Mouse (Mus musculus): Measurements from ENCODE around the gene Ddah1. TPM values are rescaled to one million over a fixed set of nuclear protein-coding genes. Genes with fewer than 3 reads are reported as not detected.
"Not testable (repeated sequence)": the region's sequence is repeated elsewhere in the genome, so short reads cannot be mapped to it uniquely, and the experiment has no call there.

Ddah1 gene
- polyA plus RNA-seq, 1 experiment from 2014 or later, result 73.5 TPM

- ATAC-seq (ENCODE audit: low FRiP score, low TSS enrichment), result no peak
- 84% methylated on average over 9 of the region's 9 CpGs for WGBS
- H3K36me3 ChIP-seq (ENCODE audit: insufficient read depth, low read length), result 0 out of 2 replicates have a peak, but pooled peaks cover 2% of the 10 kb centered on the region
- no peak overlapping the region for H3K4me3 ChIP-seq (ENCODE audit: low read length)
- no peak overlapping the region for H3K27ac ChIP-seq (ENCODE audit: low read length)
- H3K4me2 ChIP-seq (replicated peaks; ENCODE audit: low read depth, low read length), result no peak overlapping the region
- H3K9ac ChIP-seq (replicated peaks; ENCODE audit: low read length), result no peak overlapping the region
- no peaks in the 10 kb centered on the region for H3K4me1 ChIP-seq (ENCODE audit: insufficient read depth, low read length)
- no peaks in the 10 kb centered on the region for H3K27me3 ChIP-seq (ENCODE audit: insufficient read depth, low read length)
- no peaks in the 10 kb centered on the region for H3K9me3 ChIP-seq (ENCODE audit: low read length)
Measured at GRCm38 (mm10) chr3:145872680-145873079, 114.2 kb downstream of the Ddah1 start.

- H3K27me3 ChIP-seq (ENCODE audit: insufficient read depth, low read length), result no peaks in the 10 kb centered on the region
- no peaks in the 10 kb centered on the region for H3K4me1 ChIP-seq (ENCODE audit: insufficient read depth, low read length)
- 0 out of 2 replicates have a peak, but pooled peaks cover 2% of the 10 kb centered on the region for H3K36me3 ChIP-seq (ENCODE audit: insufficient read depth, low read length)
- no peak overlapping the region for H3K9ac ChIP-seq (replicated peaks; ENCODE audit: low read length)
- 89% methylated on average over 1 of the region's 1 CpGs for WGBS
- no peak for ATAC-seq (ENCODE audit: low FRiP score, low TSS enrichment)
- H3K27ac ChIP-seq (ENCODE audit: low read length), result no peak overlapping the region
- H3K4me3 ChIP-seq (ENCODE audit: low read length), result no peak overlapping the region
- no peaks in the 10 kb centered on the region for H3K9me3 ChIP-seq (ENCODE audit: low read length)
- H3K4me2 ChIP-seq (replicated peaks; ENCODE audit: low read depth, low read length), result no peak overlapping the region
Measured at GRCm38 (mm10) chr3:145873271-145873670, 114.8 kb downstream of the Ddah1 start.

- WGBS, result 84% methylated on average over 4 of the region's 4 CpGs
- no peak overlapping the region for H3K4me3 ChIP-seq (ENCODE audit: low read length)
- H3K9ac ChIP-seq (replicated peaks; ENCODE audit: low read length), result no peak overlapping the region
- no peaks in the 10 kb centered on the region for H3K4me1 ChIP-seq (ENCODE audit: insufficient read depth, low read length)
- no peak overlapping the region for H3K4me2 ChIP-seq (replicated peaks; ENCODE audit: low read depth, low read length)
- no peaks in the 10 kb centered on the region for H3K9me3 ChIP-seq (ENCODE audit: low read length)
- no peak overlapping the region for H3K27ac ChIP-seq (ENCODE audit: low read length)
- ATAC-seq (ENCODE audit: low FRiP score, low TSS enrichment), result no peak
- H3K36me3 ChIP-seq (ENCODE audit: insufficient read depth, low read length), result 0 out of 2 replicates have a peak, but pooled peaks cover 2% of the 10 kb centered on the region
- no peaks in the 10 kb centered on the region for H3K27me3 ChIP-seq (ENCODE audit: insufficient read depth, low read length)
Measured at GRCm38 (mm10) chr3:145874126-145874525, 115.7 kb downstream of the Ddah1 start.

- no peak overlapping the region for H3K27ac ChIP-seq (ENCODE audit: low read length)
- no peak overlapping the region for H3K4me2 ChIP-seq (replicated peaks; ENCODE audit: low read depth, low read length)
- ATAC-seq (ENCODE audit: low FRiP score, low TSS enrichment), result no peak
- no peaks in the 10 kb centered on the region for H3K27me3 ChIP-seq (ENCODE audit: insufficient read depth, low read length)
- WGBS, result 84% methylated on average over 11 of the region's 11 CpGs
- no peaks in the 10 kb centered on the region for H3K4me1 ChIP-seq (ENCODE audit: insufficient read depth, low read length)
- H3K36me3 ChIP-seq (ENCODE audit: insufficient read depth, low read length), result 0 out of 2 replicates have a peak, but pooled peaks cover 2% of the 10 kb centered on the region
- no peaks in the 10 kb centered on the region for H3K9me3 ChIP-seq (ENCODE audit: low read length)
- H3K9ac ChIP-seq (replicated peaks; ENCODE audit: low read length), result no peak overlapping the region
- H3K4me3 ChIP-seq (ENCODE audit: low read length), result no peak overlapping the region
Measured at GRCm38 (mm10) chr3:145876120-145876519, 117.6 kb downstream of the Ddah1 start.

GRCm38 (mm10) chr3:145878867-145879266 lies 120.4 kb downstream of the Ddah1 start:
- 96% methylated on average over 13 of the region's 14 CpGs for WGBS
- H3K9me3 ChIP-seq (ENCODE audit: low read length); H3K4me2 ChIP-seq (replicated peaks; ENCODE audit: low read depth, low read length); H3K9ac ChIP-seq (replicated peaks; ENCODE audit: low read length); H3K4me3 ChIP-seq (ENCODE audit: low read length); H3K36me3 ChIP-seq (ENCODE audit: insufficient read depth, low read length); H3K4me1 ChIP-seq (ENCODE audit: insufficient read depth, low read length); ATAC-seq (ENCODE audit: low FRiP score, low TSS enrichment); H3K27me3 ChIP-seq (ENCODE audit: insufficient read depth, low read length); H3K27ac ChIP-seq (ENCODE audit: low read length): not testable (repeated sequence)

DNA sequence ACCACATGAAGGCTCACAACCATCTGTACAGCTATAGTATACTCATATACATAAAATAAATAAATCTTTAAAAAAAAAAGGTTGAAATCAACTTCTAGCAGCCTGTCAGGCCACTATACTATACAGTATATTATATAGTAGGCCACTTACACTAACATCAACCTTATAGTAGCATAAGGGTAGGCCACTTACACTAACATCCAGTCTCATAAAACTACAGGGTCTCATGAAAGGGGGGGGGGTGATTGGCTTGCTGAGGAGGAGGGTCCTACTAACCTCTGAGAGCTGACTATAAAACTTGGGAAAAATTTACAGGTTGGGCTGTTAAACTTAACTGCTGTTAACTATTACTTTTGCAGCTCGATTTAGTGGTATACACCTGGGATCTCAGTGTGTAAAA lies 121.9 kb downstream of the Ddah1 start:
- H3K27me3 ChIP-seq (ENCODE audit: insufficient read depth, low read length), result no peaks in the 10 kb centered on the region
- no peak for ATAC-seq (ENCODE audit: low FRiP score, low TSS enrichment)
- H3K4me3 ChIP-seq (ENCODE audit: low read length), result no peak overlapping the region
- no peaks in the 10 kb centered on the region for H3K9me3 ChIP-seq (ENCODE audit: low read length)
- H3K9ac ChIP-seq (replicated peaks; ENCODE audit: low read length), result no peak overlapping the region
- H3K4me2 ChIP-seq (replicated peaks; ENCODE audit: low read depth, low read length), result no peak overlapping the region
- H3K4me1 ChIP-seq (ENCODE audit: insufficient read depth, low read length), result peaks cover 1% of the 10 kb centered on the region; the same call in 1 of the 2 replicates
- H3K36me3 ChIP-seq (ENCODE audit: insufficient read depth, low read length), result 0 out of 2 replicates have a peak, but pooled peaks cover 2% of the 10 kb centered on the region
- no peak overlapping the region for H3K27ac ChIP-seq (ENCODE audit: low read length)
- WGBS, result 43% methylated on average over 1 of the region's 1 CpGs

- WGBS, result 87% methylated on average over 15 of the region's 15 CpGs
- Histone ChIP-seq H3K9ac (replicated peaks; ENCODE audit: low read length) (no peak overlapping the region), H3K36me3 (ENCODE audit: insufficient read depth, low read length) (no peaks in the 10 kb centered on the region), H3K4me3 (ENCODE audit: low read length) (no peak overlapping the region), H3K4me1 (ENCODE audit: insufficient read depth, low read length) (peaks cover 14% of the 10 kb centered on the region), H3K4me2 (replicated peaks; ENCODE audit: low read depth, low read length) (no peak overlapping the region), H3K27ac (ENCODE audit: low read length) (no peak overlapping the region), H3K27me3 (ENCODE audit: insufficient read depth, low read length) (no peaks in the 10 kb centered on the region), H3K9me3 (ENCODE audit: low read length) (no peaks in the 10 kb centered on the region)
- no peak for ATAC-seq (ENCODE audit: low FRiP score, low TSS enrichment)
Measured at GRCm38 (mm10) chr3:145882076-145882874, 123.8 kb downstream of the Ddah1 start.

- peaks cover 14% of the 10 kb centered on the region for H3K4me1 ChIP-seq (ENCODE audit: insufficient read depth, low read length)
- no peak overlapping the region for H3K4me2 ChIP-seq (replicated peaks; ENCODE audit: low read depth, low read length)
- no peak overlapping the region for H3K9ac ChIP-seq (replicated peaks; ENCODE audit: low read length)
- H3K27me3 ChIP-seq (ENCODE audit: insufficient read depth, low read length), result no peaks in the 10 kb centered on the region
- no peaks in the 10 kb centered on the region for H3K36me3 ChIP-seq (ENCODE audit: insufficient read depth, low read length)
- H3K4me3 ChIP-seq (ENCODE audit: low read length), result no peak overlapping the region
- H3K9me3 ChIP-seq (ENCODE audit: low read length), result no peaks in the 10 kb centered on the region
- no peak; the same call in none of the 2 replicates for ATAC-seq (ENCODE audit: low FRiP score, low TSS enrichment)
- H3K27ac ChIP-seq (ENCODE audit: low read length), result no peak overlapping the region
- WGBS, result 30% methylated on average over 2 of the region's 2 CpGs
Measured at GRCm38 (mm10) chr3:145883233-145883632, 124.8 kb downstream of the Ddah1 start.

DNA sequence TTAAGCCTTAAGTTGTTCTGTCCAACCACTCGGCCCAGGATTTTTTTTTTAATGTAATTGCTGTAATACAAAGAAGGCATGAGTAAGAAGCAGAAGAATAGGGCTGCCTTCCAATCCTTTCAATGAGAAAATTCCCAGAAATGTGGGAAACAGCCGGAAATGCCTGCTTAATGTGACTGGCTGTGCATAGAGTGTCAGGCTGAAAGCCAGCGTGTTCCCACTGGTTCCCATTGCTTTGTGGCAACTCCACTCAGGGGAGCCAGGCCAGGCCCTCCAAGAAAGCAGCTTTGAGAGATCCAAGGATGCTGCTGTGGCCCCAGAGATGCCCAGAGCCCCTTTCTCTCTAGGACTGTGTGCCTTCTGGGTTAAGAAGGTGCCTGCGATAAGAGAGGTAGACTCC lies 126.9 kb downstream of the Ddah1 start:
- Histone ChIP-seq H3K27me3 (ENCODE audit: insufficient read depth, low read length) (no peaks in the 10 kb centered on the region), H3K4me2 (replicated peaks; ENCODE audit: low read depth, low read length) (no peak overlapping the region), H3K4me1 (ENCODE audit: insufficient read depth, low read length) (peaks cover 14% of the 10 kb centered on the region), H3K27ac (ENCODE audit: low read length) (peak overlapping the region; percentile 80), H3K9me3 (ENCODE audit: low read length) (no peaks in the 10 kb centered on the region), H3K9ac (replicated peaks; ENCODE audit: low read length) (no peak overlapping the region), H3K4me3 (ENCODE audit: low read length) (no peak overlapping the region), H3K36me3 (ENCODE audit: insufficient read depth, low read length) (peaks cover 6% of the 10 kb centered on the region)
- ATAC-seq (ENCODE audit: low FRiP score, low TSS enrichment), result no peak
- WGBS, result 77% methylated on average over 4 of the region's 4 CpGs

GRCm38 (mm10) chr3:145885851-145886464 lies 127.5 kb downstream of the Ddah1 start:
- peaks cover 14% of the 10 kb centered on the region for H3K4me1 ChIP-seq (ENCODE audit: insufficient read depth, low read length)
- no peaks in the 10 kb centered on the region for H3K9me3 ChIP-seq (ENCODE audit: low read length)
- H3K4me2 ChIP-seq (replicated peaks; ENCODE audit: low read depth, low read length), result no peak overlapping the region
- WGBS, result 40% methylated on average over 5 of the region's 5 CpGs
- peak overlapping the region; percentile 80 for H3K27ac ChIP-seq (ENCODE audit: low read length)
- H3K27me3 ChIP-seq (ENCODE audit: insufficient read depth, low read length), result no peaks in the 10 kb centered on the region
- H3K9ac ChIP-seq (replicated peaks; ENCODE audit: low read length), result no peak overlapping the region
- ATAC-seq (ENCODE audit: low FRiP score, low TSS enrichment), result peak; percentile 67
- no peak overlapping the region for H3K4me3 ChIP-seq (ENCODE audit: low read length)
- peaks cover 6% of the 10 kb centered on the region for H3K36me3 ChIP-seq (ENCODE audit: insufficient read depth, low read length)

Measured in kidney, embryonic 16.5 days (tissue).